Mouse (Mus musculus): Measurements from ENCODE around the gene Erp44. TPM values are rescaled to one million over a fixed set of nuclear protein-coding genes. Genes with fewer than 3 reads are reported as not detected.

Gene Erp44
- total and polyA plus RNA-seq, 2 experiments from 2014 or later, result 21.8 to 49.8 TPM

- no peak overlapping the region for H3K27ac ChIP-seq (ENCODE audit: low read depth, low read length)
- H3K27me3 ChIP-seq (ENCODE audit: insufficient read depth, low read length), result no peaks in the 10 kb centered on the region
- H3K36me3 ChIP-seq (ENCODE audit: insufficient read depth, low read length), result no peaks in the 10 kb centered on the region
- no peak overlapping the region for H3K9ac ChIP-seq (replicated peaks; ENCODE audit: low read length, poor library complexity, severe bottlenecking)
- H3K4me3 ChIP-seq (ENCODE audit: low read depth, low read length), result no peak overlapping the region
- TF ChIP-seq CTCF (IDR thresholded peaks at IDR 0.05), result no peak
- no peak overlapping the region for H3K4me2 ChIP-seq (ENCODE audit: low read depth, low read length, poor library complexity, severe bottlenecking)
- no peaks in the 10 kb centered on the region for H3K4me1 ChIP-seq (ENCODE audit: insufficient read depth, low read length)
- DNase-seq (ENCODE audit: low spot score), result no peak
- WGBS, result 92% methylated on average over 3 of the region's 3 CpGs
- ATAC-seq (ENCODE audit: low FRiP score), result no peak
- no peaks in the 10 kb centered on the region for H3K9me3 ChIP-seq (ENCODE audit: low read length)
These were observed 35.5 kb upstream of the Erp44 start for GRCm38 (mm10) chr4:48314814-48315213.

DNA sequence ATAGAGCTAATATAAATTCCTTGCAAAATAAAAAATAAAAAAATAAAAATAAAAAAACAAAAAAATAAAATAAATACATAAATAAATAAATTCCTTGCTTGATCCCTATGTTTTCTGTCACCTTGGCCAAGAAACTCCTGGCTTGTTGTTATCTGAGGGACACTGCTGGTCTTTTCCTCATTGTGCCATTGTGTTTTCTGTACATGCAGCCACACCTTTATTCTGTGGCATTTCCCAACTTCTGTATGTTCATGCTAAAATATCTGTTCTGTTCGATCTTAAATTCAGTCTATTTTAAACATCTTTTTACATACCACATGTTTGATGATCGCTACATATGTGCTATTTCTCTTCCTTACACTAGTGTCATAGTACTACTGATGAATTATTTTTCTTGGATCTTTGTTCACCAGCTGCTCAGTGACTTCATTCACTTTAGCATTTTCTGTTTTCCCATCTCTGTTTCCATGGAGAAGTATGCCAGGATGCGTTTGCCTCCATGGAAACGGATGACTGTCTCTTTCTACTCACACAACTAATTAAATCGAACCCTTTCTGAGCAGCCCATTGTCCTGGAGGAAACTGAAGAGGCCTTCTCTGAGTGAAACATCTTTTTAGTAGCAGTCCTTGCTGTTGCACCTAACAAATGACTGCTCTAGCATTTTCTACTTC is 7.9 kb upstream of the Erp44 start:
- Histone ChIP-seq H3K27ac (ENCODE audit: low read depth, low read length) (no peak overlapping the region), H3K4me2 (ENCODE audit: low read depth, low read length, poor library complexity, severe bottlenecking) (no peak overlapping the region), H3K4me1 (ENCODE audit: insufficient read depth, low read length) (peaks cover 2% of the 10 kb centered on the region; the same call in 1 of the 2 replicates), H3K4me3 (ENCODE audit: low read depth, low read length) (no peak overlapping the region), H3K36me3 (ENCODE audit: insufficient read depth, low read length) (no peaks in the 10 kb centered on the region), H3K9ac (replicated peaks; ENCODE audit: low read length, poor library complexity, severe bottlenecking) (no peak overlapping the region), H3K9me3 (ENCODE audit: low read length) (no peaks in the 10 kb centered on the region), H3K27me3 (ENCODE audit: insufficient read depth, low read length) (no peaks in the 10 kb centered on the region)
- TF ChIP-seq CTCF (IDR thresholded peaks at IDR 0.05), result no peak
- 22% methylated on average over 5 of the region's 5 CpGs for WGBS
- peak; percentile 72 for ATAC-seq (ENCODE audit: low FRiP score)
- DNase-seq (ENCODE audit: low spot score), result peak; percentile 62

- H3K27ac ChIP-seq (ENCODE audit: low read depth, low read length), result no peak overlapping the region
- no peak for ATAC-seq (ENCODE audit: low FRiP score)
- no peak overlapping the region for H3K4me3 ChIP-seq (ENCODE audit: low read depth, low read length)
- no peak for TF ChIP-seq CTCF (IDR thresholded peaks at IDR 0.05)
- H3K4me1 ChIP-seq (ENCODE audit: insufficient read depth, low read length), result peaks cover 3% of the 10 kb centered on the region; the same call in 1 of the 2 replicates
- H3K36me3 ChIP-seq (ENCODE audit: insufficient read depth, low read length), result no peaks in the 10 kb centered on the region
- no peak for DNase-seq (ENCODE audit: low spot score)
- 93% methylated on average over 1 of the region's 1 CpGs for WGBS
- no peaks in the 10 kb centered on the region for H3K27me3 ChIP-seq (ENCODE audit: insufficient read depth, low read length)
- no peak overlapping the region for H3K9ac ChIP-seq (replicated peaks; ENCODE audit: low read length, poor library complexity, severe bottlenecking)
- no peaks in the 10 kb centered on the region for H3K9me3 ChIP-seq (ENCODE audit: low read length)
- H3K4me2 ChIP-seq (ENCODE audit: low read depth, low read length, poor library complexity, severe bottlenecking), result no peak overlapping the region
These were observed 1.8 kb upstream of the Erp44 start for GRCm38 (mm10) chr4:48281121-48281520.

DNA sequence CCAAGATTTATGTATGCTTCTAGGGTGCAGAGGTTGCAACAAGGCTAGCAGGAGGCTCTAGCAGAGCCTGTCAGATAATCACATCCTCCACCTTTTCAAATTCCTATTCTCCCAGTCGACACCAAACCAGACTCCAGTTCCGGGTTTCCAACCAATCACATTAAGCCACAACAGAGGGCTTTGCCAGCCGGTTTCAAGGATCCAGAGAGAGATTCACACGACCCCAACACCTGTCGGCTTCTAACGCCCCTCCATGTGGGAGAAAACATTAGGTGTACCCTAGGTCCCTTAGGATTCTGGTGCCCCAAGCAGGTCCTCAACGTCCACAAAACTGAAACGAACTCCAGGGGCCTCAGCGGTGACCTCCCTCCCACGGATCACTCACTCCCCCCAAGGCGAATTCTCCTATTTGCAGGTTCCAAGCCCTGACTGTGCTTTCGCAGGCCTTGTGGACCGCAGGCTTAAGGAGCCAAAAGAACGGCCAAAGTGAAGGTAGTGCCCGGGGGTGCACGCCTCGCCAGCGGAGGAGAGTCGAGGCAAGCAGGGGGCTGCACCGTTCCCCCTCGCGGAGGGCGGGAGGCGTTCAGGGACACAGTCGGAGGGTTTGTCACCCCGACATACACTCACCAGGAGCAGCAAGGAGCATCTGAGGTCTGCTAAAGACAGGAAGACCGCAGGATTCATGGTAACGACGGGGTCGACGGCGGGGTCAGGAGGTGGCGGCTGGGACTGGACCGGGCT is 431 bp downstream of the Erp44 start:
- ATAC-seq (ENCODE audit: low FRiP score) (peak; percentile 62), DNase-seq (ENCODE audit: low spot score) (peak; percentile 39)
- H3K27ac ChIP-seq (ENCODE audit: low read depth, low read length), result peak overlapping the region; percentile 72
- peak overlapping the region; percentile 79 for H3K9ac ChIP-seq (replicated peaks; ENCODE audit: low read length, poor library complexity, severe bottlenecking)
- peaks cover 3% of the 10 kb centered on the region; the same call in 1 of the 2 replicates for H3K4me1 ChIP-seq (ENCODE audit: insufficient read depth, low read length)
- no peaks in the 10 kb centered on the region for H3K36me3 ChIP-seq (ENCODE audit: insufficient read depth, low read length)
- H3K27me3 ChIP-seq (ENCODE audit: insufficient read depth, low read length), result no peaks in the 10 kb centered on the region
- WGBS, result under 1% methylated on average over 34 of the region's 34 CpGs
- peak overlapping the region; percentile 85 for H3K4me2 ChIP-seq (ENCODE audit: low read depth, low read length, poor library complexity, severe bottlenecking)
- no peaks in the 10 kb centered on the region for H3K9me3 ChIP-seq (ENCODE audit: low read length)
- TF ChIP-seq CTCF (IDR thresholded peaks at IDR 0.05), result no peak
- H3K4me3 ChIP-seq (ENCODE audit: low read depth, low read length), result peak overlapping the region; percentile 84

DNA sequence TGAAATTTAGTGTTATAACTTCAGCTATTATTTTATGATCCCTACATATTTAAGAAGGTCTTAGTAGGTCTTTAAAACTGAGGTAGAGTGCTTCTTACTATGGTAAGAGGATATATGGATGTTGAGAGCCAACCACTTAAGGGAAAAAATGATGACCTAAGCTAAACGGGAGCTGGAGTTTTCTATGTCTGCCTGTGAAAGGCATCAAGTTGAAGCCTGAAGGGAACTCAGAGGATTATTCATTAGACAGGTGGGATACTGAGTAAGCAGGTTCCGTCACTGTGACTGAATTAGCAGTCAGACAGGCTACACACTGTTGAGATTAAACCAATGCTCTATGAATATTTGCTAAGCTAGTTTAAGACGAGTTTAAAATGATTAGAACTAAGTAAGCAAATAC is 2.3 kb downstream of the Erp44 start:
- H3K4me2 ChIP-seq (ENCODE audit: low read depth, low read length, poor library complexity, severe bottlenecking), result no peak overlapping the region
- no peaks in the 10 kb centered on the region for H3K27me3 ChIP-seq (ENCODE audit: insufficient read depth, low read length)
- no peak overlapping the region for H3K27ac ChIP-seq (ENCODE audit: low read depth, low read length)
- no peak for TF ChIP-seq CTCF (IDR thresholded peaks at IDR 0.05)
- H3K4me1 ChIP-seq (ENCODE audit: insufficient read depth, low read length), result peaks cover 3% of the 10 kb centered on the region; the same call in 1 of the 2 replicates
- no peak overlapping the region for H3K4me3 ChIP-seq (ENCODE audit: low read depth, low read length)
- no peak overlapping the region for H3K9ac ChIP-seq (replicated peaks; ENCODE audit: low read length, poor library complexity, severe bottlenecking)
- H3K36me3 ChIP-seq (ENCODE audit: insufficient read depth, low read length), result no peaks in the 10 kb centered on the region
- DNase-seq (ENCODE audit: low spot score), result no peak
- no peak for ATAC-seq (ENCODE audit: low FRiP score)
- WGBS, result 84% methylated on average over 3 of the region's 3 CpGs
- H3K9me3 ChIP-seq (ENCODE audit: low read length), result no peaks in the 10 kb centered on the region

- no peak for TF ChIP-seq CTCF (IDR thresholded peaks at IDR 0.05)
- Histone ChIP-seq H3K9me3 (ENCODE audit: low read length) (no peaks in the 10 kb centered on the region), H3K9ac (replicated peaks; ENCODE audit: low read length, poor library complexity, severe bottlenecking) (no peak overlapping the region), H3K36me3 (ENCODE audit: insufficient read depth, low read length) (no peaks in the 10 kb centered on the region), H3K4me2 (ENCODE audit: low read depth, low read length, poor library complexity, severe bottlenecking) (no peak overlapping the region), H3K27me3 (ENCODE audit: insufficient read depth, low read length) (no peaks in the 10 kb centered on the region), H3K4me3 (ENCODE audit: low read depth, low read length) (no peak overlapping the region), H3K4me1 (ENCODE audit: insufficient read depth, low read length) (peaks cover 3% of the 10 kb centered on the region; the same call in 1 of the 2 replicates), H3K27ac (ENCODE audit: low read depth, low read length) (no peak overlapping the region)
- no peak for ATAC-seq (ENCODE audit: low FRiP score)
- DNase-seq (ENCODE audit: low spot score), result no peak
- 83% methylated on average over 3 of the region's 3 CpGs for WGBS
These were observed 3.6 kb downstream of the Erp44 start for GRCm38 (mm10) chr4:48275736-48276135.
